Comparison of ENCODE assay signal across 20 mouse cellular contexts in genomic region chr1:82650868-82651267, GRCm38 (mm10).
"Had no signal": no experiment of that assay in that cellular context is flagged by ENCODE, and none has a peak within 500 bp of the region (broad histone marks: within the 10 kb centered on the region; RNA-seq: fewer than 3 reads in every experiment).

No protein-coding gene starts in this region.

- H3K9ac ChIP-seq: limb, embryonic 12.5 days; limb, embryonic 15.5 days; liver, embryonic 14.5 days had no signal

- H3K36me3 ChIP-seq: limb, embryonic 12.5 days; limb, embryonic 15.5 days had no signal

- H3K9me3 ChIP-seq: limb, embryonic 12.5 days; limb, embryonic 15.5 days had no signal

- H3K4me2 ChIP-seq: limb, embryonic 12.5 days; limb, embryonic 15.5 days; liver, embryonic 11.5 days; midbrain, embryonic 11.5 days had no signal

- H3K27ac ChIP-seq: kidney, postnatal 0 days; layer of hippocampus, adult 2 months; left cerebral cortex, adult 2 months; limb, embryonic 12.5 days; limb, embryonic 15.5 days; liver, embryonic 14.5 days had no signal

- H3K27me3 ChIP-seq: limb, embryonic 12.5 days; limb, embryonic 15.5 days had no signal

- H3K4me3 ChIP-seq: layer of hippocampus, adult 2 months; left cerebral cortex, adult 2 months; limb, embryonic 12.5 days; limb, embryonic 15.5 days had no signal

- H3K4me1 ChIP-seq: limb, embryonic 12.5 days; limb, embryonic 15.5 days had no signal

- DNase-seq: kidney, adult 2 months; kidney, postnatal 25 days; layer of hippocampus, postnatal 36 days; left cerebral cortex, postnatal 4 days; lung, adult 2 months; lung, postnatal 14 days; lung, postnatal 4 days; midbrain, embryonic 14.5 days; right cerebral cortex, postnatal 25 days; spleen, adult 18-20 months; thymus, adult 18-20 months; thymus, postnatal 36 days had no signal
